Mouse (Mus musculus) stomach, postnatal 0 days (tissue): Measurements from ENCODE around the gene Traf5. TPM values are rescaled to one million over a fixed set of nuclear protein-coding genes. Genes with fewer than 3 reads are reported as not detected.

Source experiments
- ATAC-seq: fragments of 200-750 bp; cut with Nextera tagmentation; 2 replicates; pipeline ENCODE4 v1.8.0; 2017; ENCODE audit not compliant: low FRiP score, low TSS enrichment
- DNase-seq: peaks from one replicate; pipeline ENCODE4 v3.0.0-alpha.2; 2016; ENCODE audit warnings: low spot score
- H3K27ac ChIP-seq: fragments of 300-500 bp; sonication (generic); replicated peaks from 2 replicates; pipeline ENCODE4 v1.5.1; 2014; ENCODE audit warnings: mild to moderate bottlenecking, control low read depth
- H3K27me3 ChIP-seq: fragments of 300-500 bp; sonication (generic); 2 replicates; pipeline ENCODE4 v1.6.1; 2014; ENCODE audit warnings: low read length; ENCODE audit not compliant: control insufficient read depth, insufficient read depth
- H3K36me3 ChIP-seq: fragments of 300-500 bp; sonication (generic); 2 replicates; pipeline ENCODE4 v1.6.1; 2014; ENCODE audit warnings: low read length, mixed read lengths; ENCODE audit not compliant: control insufficient read depth, insufficient read depth
- H3K4me1 ChIP-seq: fragments of 300-500 bp; sonication (generic); replicated peaks from 2 replicates; pipeline ENCODE4 v1.6.1; 2014; ENCODE audit warnings: antibody characterized with exemption; ENCODE audit not compliant: control insufficient read depth, insufficient read depth
- H3K4me2 ChIP-seq: fragments of 300-500 bp; sonication (generic); replicated peaks from 2 replicates; pipeline ENCODE4 v1.6.1; 2014; ENCODE audit warnings: low read depth, mild to moderate bottlenecking, control low read depth, moderate library complexity
- H3K4me3 ChIP-seq: fragments of 300-500 bp; sonication (generic); 2 replicates; pipeline ENCODE4 v1.5.1; 2014; ENCODE audit warnings: low read depth, low read length, control low read depth
- H3K9ac ChIP-seq: fragments of 300-500 bp; sonication (generic); 2 replicates; pipeline ENCODE4 v1.6.1; 2014; ENCODE audit warnings: mild to moderate bottlenecking, low read length, control low read depth, mixed read lengths
- H3K9me3 ChIP-seq: fragments of 300-500 bp; sonication (generic); 2 replicates; pipeline ENCODE4 v1.6.1; 2016; ENCODE audit warnings: low read length; ENCODE audit not compliant: control insufficient read depth
- CTCF ChIP-seq: IDR thresholded peaks from 2 replicates; pipeline ENCODE4 v1.5.1; 2016; ENCODE audit warnings: antibody characterized with exemption, low read depth, mild to moderate bottlenecking, moderate library complexity
- EP300 ChIP-seq: optimal IDR thresholded peaks from 2 replicates; pipeline ENCODE3; 2016; ENCODE audit warnings: antibody characterized with exemption
- WGBS: fragments of 180-500 bp; shearing (Covaris S2); extraction: QIAGEN DNeasy Blood & Tissue Kit; methylation state at CpG from one replicate; pipeline ENCODE4 v1.1.7; 2014; 5-methylcytosine and 5-hydroxymethylcytosine counted together
- polyA plus RNA-seq: library from polyadenylated mRNA; unstranded; fragments of >200 nt; fragmentation: Nextera tagmentation; extraction: Ambion mirVana; gene quantifications from 2 replicates; pipeline ENCODE4 v1.2.1, GENCODE M21; 2015

Gene Traf5
- polyA plus RNA-seq, 1 experiment from 2014 or later = 17.7 TPM

DNA sequence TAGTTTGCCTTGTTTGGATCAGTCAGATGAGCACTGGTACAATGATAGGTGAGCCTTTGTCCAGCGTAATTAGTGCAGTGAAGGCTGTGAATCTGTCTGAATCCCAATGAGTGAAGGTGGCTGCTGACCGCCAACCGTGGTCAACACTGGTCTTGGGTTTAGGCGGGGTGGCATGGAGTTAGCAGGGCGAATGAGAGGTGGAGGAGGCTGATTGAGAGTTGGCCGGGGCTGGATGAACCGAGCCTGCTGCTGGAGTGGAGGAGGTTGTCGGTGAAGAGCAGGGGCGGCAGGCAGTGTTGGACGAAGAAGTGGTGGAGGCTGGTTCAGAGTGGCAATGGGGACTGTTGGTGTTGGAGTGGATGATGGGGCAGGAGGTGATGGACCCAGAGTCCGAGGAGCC lies 8.4 kb upstream of the Traf5 start:
- no peaks in the 10 kb centered on the region for H3K4me1 ChIP-seq
- H3K9me3 ChIP-seq = no peaks in the 10 kb centered on the region
- H3K4me2 ChIP-seq = no peak overlapping the region
- no peak overlapping the region for H3K27ac ChIP-seq
- WGBS = 93% methylated on average over 11 of the region's 11 CpGs
- no peak overlapping the region for H3K4me3 ChIP-seq
- no peak for ATAC-seq
- H3K27me3 ChIP-seq = no peaks in the 10 kb centered on the region
- TF ChIP-seq EP300 (no peak), CTCF (no peak)
- DNase-seq = no peak
- H3K36me3 ChIP-seq = peaks cover 13% of the 10 kb centered on the region
- H3K9ac ChIP-seq = no peak overlapping the region

DNA sequence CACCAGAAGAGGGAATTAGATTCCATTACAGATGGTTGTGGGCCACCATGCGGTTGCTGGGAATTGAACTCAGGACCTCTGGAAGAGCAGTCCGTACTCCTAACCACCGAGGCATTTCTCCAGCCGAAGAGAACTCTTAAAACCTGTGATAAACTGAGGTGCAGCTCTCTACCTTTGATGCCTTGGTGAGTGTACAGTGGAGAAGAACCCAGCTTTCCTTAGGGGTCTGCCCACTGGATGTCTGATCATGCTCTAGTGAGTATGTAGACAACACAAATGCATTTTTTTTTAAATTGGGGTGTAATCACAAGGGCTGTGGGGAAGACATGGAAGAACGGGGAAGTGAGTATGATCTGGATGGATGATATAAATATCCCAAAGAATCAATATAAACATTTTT lies 3.3 kb upstream of the Traf5 start:
- DNase-seq = no peak
- peaks cover 6% of the 10 kb centered on the region for H3K36me3 ChIP-seq
- WGBS = 80% methylated on average over 5 of the region's 5 CpGs
- H3K9ac ChIP-seq = no peak overlapping the region
- no peaks in the 10 kb centered on the region for H3K9me3 ChIP-seq
- no peak overlapping the region for H3K4me3 ChIP-seq
- no peaks in the 10 kb centered on the region for H3K4me1 ChIP-seq
- TF ChIP-seq CTCF (no peak), EP300 (no peak)
- no peak overlapping the region for H3K4me2 ChIP-seq
- H3K27ac ChIP-seq = no peak overlapping the region
- no peaks in the 10 kb centered on the region for H3K27me3 ChIP-seq
- ATAC-seq = no peak

DNA sequence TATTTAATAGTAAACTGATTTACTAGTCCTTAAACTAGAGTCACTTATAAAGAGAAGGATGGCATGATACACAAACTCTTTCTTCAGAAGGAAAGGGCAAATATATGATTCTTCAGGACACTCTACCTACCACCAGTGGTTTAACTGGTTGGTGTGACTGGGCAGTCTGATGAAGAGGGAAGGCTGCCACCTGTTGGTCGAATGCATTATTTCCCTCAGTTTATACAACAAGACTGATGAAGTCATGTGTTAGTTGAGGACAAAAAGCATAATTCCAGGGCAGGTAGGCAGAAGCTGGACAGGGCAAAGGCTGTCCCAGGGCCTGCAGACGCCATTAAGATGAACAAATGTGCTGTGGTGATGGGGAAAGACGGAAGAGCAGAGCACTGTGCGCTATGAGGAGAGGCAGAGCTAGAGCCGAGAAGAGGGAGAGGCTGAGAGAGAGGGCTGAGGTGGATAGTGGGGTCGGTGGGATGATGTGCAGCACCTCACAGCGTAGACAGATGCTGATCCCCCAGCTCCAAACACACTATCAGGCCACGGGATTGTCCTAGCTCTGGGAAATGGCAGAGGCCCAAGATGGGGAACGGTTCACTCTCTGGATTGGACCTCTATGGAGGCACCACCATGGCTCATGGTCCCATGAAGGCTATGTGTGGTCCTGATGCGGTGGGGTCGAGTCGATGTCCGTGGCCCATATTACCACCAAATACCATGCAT lies 2.3 kb upstream of the Traf5 start:
- Histone ChIP-seq H3K4me3 (no peak overlapping the region), H3K36me3 (peaks cover 4% of the 10 kb centered on the region; the same call in 1 of the 2 replicates), H3K27me3 (no peaks in the 10 kb centered on the region), H3K9ac (no peak overlapping the region), H3K4me2 (no peak overlapping the region), H3K4me1 (no peaks in the 10 kb centered on the region), H3K9me3 (no peaks in the 10 kb centered on the region), H3K27ac (no peak overlapping the region)
- TF ChIP-seq EP300 = no peak
- peak; percentile 89 for TF ChIP-seq CTCF
- no peak for ATAC-seq
- peak; percentile 73 for DNase-seq
- WGBS = 54% methylated on average over 13 of the region's 13 CpGs

DNA sequence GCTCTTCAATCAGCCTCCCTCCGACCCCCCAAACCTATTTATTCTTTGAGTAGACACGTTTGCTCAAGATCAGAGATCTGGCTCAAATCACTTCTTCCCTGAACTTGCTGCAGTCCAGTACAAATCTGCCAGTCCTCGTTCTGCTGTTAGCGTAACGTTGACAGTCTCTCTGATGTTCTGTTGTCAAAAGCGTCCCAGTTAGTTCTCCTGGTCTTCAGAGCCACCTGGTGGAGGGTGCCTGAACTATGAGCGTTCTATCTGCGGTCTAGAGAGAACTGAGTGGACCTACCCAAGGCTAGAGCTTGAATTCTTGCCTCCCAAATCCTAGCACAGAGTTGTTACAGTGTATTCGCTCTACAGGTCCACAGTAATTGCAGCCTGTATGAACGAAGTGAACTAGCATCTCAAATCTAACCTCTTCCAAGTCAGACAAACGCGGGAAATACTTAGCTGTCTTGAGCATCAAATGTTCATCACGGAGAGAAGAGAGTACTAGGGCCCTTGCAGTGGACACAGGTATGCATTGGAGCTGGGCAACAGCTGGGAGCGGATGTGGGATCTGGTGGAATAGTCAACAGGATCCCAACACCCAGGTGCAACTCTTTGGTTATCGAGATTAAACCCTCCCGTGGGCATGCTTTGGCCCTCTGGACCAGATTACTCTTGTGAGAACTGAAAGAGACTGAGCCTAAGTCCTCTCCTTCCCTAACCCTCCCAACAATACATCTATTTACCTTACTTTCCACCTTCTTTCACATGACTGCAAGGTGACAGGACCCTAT lies 711 bp upstream of the Traf5 start:
- DNase-seq = peak; percentile 83
- Histone ChIP-seq H3K27me3 (no peaks in the 10 kb centered on the region), H3K36me3 (0 out of 2 replicates have a peak, but pooled peaks cover 3% of the 10 kb centered on the region), H3K9ac (no peak overlapping the region), H3K4me1 (0 out of 2 replicates have a peak, but pooled peaks cover 3% of the 10 kb centered on the region), H3K4me2 (peak overlapping the region; percentile 72), H3K4me3 (peak overlapping the region; percentile 68), H3K9me3 (no peaks in the 10 kb centered on the region), H3K27ac (peak overlapping the region; percentile 94)
- peak; percentile 95 for TF ChIP-seq CTCF
- no peak for TF ChIP-seq EP300
- 32% methylated on average over 16 of the region's 16 CpGs for WGBS
- peak; percentile 83 for ATAC-seq

DNA sequence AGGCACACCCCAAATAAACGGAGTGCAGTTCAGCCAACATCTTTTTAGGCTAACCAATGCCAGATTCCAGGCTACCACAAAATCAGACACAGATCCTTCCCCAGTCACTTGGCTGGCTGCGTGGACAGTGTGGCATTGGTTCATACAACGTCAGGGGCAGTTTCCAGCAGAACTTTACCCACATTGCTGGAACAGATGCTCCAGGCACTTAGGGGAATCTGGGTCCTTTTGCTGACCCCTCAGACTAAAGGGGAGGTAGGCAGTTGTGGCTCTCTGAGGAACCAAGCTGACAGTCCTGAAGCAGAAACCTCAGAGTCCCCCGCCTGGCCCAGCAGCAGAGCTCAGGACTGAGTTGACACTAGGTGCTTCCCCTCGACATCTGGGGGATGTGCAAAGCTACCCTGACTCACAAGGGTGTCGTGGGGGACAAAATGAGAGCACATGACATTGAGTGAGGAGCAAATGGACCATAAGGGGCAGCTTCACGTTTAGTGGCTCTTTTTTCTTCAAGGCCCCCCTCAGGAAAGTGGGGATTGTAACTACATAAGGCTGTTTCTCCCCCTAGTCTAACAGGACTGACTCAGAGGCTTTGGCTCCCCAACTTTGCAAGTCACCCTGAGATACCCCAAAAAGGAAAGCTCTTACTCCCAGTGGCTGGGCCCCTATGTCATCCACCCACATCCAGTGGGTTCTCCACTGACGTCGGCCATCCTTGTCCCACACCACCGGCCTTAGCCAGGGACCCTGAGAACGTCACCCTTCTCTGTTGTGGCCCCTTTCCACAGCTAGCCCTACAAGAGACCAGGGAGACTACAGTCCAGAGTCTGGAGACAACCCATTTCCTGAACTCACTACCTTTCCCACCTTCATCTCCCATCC lies 1.4 kb downstream of the Traf5 start:
- Histone ChIP-seq H3K9me3 (no peaks in the 10 kb centered on the region), H3K27me3 (no peaks in the 10 kb centered on the region), H3K36me3 (no peaks in the 10 kb centered on the region), H3K4me1 (0 out of 2 replicates have a peak, but pooled peaks cover 3% of the 10 kb centered on the region), H3K9ac (peak overlapping the region; percentile 83), H3K27ac (0 out of 2 replicates have a peak overlapping the region, but pooled peaks have one; percentile 14), H3K4me2 (peak overlapping the region; percentile 72), H3K4me3 (peak overlapping the region; percentile 68)
- TF ChIP-seq EP300 (no peak), CTCF (no peak)
- no peak for DNase-seq
- ATAC-seq = no peak
- WGBS = 50% methylated on average over 11 of the region's 11 CpGs
